Mouse (Mus musculus): ENCODE results near the gene Hk3.

Hk3 gene

GRCm38 (mm10) chr13:55021194-55021779 is at the start of gene Hk3:
TSS of gene Hk3 (minus strand) at chr13:55021385.
- DNase-seq (ENCODE audit: low spot score in 2 of 2): no peak

GRCm38 (mm10) chr13:55069719-55070118 is 48.5 kb upstream of the Hk3 start:
- DNase-seq (ENCODE audit: low spot score in 2 of 2): no peak

DNA sequence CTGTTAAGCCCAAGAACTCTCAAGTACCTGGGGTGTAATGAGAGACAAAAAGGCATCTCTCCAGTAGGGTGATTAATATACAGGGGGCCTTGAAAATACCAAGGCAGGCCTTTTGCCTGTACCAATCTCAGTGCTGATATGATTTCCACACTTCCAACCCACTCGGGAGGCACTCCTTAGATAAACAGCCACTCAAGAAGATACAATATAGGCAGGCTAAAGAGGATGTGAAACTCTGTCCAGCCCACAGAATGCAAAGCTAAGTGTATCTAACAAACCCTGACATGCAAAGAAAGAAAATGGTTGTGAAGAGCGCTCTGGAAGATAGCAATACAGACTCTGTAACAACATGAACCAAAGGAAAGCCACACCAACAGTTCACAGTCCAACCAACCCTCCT is 42.1 kb upstream of the Hk3 start:
- no peak for DNase-seq (ENCODE audit: low spot score in 2 of 2)

DNA sequence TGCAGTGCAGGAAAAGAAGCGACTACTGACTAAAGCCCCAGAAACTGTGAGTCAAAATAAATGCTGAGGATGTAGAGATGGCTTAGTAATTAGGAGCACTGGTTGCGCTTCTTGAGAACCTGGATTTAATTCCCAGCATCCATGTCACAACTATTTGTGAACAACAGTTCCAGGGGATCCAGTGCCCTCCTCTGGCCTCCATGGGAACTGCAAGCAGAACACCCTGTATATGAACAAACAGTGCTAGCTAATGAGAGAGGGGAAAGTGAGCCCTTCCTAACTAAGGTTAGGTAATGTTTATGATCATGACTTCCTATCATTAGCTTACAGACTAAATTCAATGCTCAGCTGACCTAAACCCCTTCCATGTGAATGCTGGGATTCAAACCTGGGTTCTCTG is 36.9 kb upstream of the Hk3 start:
- DNase-seq (ENCODE audit: low spot score in 2 of 2): no peak

GRCm38 (mm10) chr13:55047706-55048105 is 26.5 kb upstream of the Hk3 start:
- DNase-seq (ENCODE audit: low spot score in 2 of 2): no peak

GRCm38 (mm10) chr13:55040016-55040415 is 18.8 kb upstream of the Hk3 start:
- DNase-seq (ENCODE audit: low spot score in 2 of 2): no peak

- no peak for DNase-seq (ENCODE audit: low spot score in 2 of 2)
Measured at GRCm38 (mm10) chr13:55024215-55024614, 3.0 kb upstream of the Hk3 start.

DNA sequence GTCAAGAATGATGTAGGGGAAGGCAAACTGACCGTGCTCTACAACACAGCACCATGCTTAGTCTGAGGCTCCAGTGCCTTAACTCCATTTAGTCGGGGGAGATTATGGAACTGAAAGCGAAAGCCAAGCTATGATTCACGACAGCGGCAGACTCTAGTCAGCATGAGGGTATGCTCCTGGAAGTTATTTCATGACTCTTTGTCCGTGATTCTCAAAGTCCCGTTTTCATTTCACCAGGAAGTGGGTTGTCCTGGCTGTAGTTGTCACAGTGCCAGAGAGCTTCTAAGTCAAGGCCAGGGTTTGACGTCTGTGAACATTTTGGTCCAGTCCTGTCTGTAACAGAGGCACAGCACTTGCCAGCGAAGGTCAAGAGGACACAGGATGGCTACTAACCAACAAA is 1.5 kb upstream of the Hk3 start:
- no peak for DNase-seq (ENCODE audit: low spot score in 2 of 2)

- DNase-seq (ENCODE audit: low spot score in 2 of 2): no peak
Measured at GRCm38 (mm10) chr13:55022256-55022655, 1.1 kb upstream of the Hk3 start.

GRCm38 (mm10) chr13:55020051-55020450 is 1.1 kb downstream of the Hk3 start:
- DNase-seq (ENCODE audit: low spot score in 2 of 2): no peak

GRCm38 (mm10) chr13:55019181-55019580 is 2.0 kb downstream of the Hk3 start:
- no peak for DNase-seq (ENCODE audit: low spot score in 2 of 2)

DNA sequence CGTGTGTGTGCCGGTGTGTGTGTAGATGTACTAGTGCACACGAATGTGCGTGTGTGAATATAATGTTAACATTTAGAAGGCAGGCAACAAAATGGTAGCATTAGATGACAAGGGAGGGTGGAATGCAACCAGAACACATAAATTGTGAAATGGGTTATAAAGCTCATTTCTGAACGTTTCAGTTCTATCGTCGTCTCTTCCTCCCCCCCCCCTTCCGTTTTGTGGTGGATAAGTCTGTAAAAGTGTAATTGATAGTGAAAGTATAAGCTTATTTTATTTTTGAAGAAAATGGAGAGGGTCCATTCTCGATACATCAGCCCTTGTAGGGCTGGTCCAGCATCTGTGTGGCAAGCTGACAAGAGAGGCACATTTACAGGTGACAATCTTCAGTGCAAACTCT is 2.5 kb downstream of the Hk3 start:
- DNase-seq (ENCODE audit: low spot score in 2 of 2): no peak

DNA sequence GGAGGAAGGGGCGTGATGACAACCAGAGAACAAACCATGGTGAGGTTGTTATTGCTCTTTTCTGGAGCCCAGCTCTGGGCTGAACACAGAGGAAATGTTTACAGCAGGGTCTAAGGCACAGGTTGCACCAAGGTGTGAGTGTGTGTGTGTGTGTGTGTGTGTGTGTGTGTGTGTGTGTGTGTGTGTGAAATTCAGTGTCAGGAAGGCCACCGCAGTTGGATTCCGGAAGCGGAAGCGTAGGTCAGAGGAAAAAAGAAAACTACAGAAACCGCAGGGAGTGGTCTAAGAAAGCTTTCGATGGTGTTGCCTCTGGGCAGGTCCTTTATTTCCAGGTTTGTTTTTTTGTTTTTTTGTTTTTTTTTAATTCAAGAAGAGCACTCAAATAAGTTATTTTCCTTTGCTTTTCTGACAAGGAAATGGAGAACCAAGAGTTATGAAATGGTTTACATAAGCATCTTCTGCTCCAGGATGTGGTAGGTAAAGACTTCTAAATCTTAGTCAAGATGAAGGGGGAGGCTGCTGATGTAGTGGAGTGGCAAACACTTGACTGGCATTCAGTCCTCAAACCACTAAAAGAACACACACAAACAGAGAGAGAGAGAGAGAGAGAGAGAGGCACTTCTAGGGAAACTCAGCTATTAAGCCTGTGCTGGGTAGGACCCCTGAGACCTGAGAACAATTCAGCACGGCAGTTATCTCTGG is 3.1 kb downstream of the Hk3 start:
- DNase-seq (ENCODE audit: low spot score in 2 of 2): no peak

DNA sequence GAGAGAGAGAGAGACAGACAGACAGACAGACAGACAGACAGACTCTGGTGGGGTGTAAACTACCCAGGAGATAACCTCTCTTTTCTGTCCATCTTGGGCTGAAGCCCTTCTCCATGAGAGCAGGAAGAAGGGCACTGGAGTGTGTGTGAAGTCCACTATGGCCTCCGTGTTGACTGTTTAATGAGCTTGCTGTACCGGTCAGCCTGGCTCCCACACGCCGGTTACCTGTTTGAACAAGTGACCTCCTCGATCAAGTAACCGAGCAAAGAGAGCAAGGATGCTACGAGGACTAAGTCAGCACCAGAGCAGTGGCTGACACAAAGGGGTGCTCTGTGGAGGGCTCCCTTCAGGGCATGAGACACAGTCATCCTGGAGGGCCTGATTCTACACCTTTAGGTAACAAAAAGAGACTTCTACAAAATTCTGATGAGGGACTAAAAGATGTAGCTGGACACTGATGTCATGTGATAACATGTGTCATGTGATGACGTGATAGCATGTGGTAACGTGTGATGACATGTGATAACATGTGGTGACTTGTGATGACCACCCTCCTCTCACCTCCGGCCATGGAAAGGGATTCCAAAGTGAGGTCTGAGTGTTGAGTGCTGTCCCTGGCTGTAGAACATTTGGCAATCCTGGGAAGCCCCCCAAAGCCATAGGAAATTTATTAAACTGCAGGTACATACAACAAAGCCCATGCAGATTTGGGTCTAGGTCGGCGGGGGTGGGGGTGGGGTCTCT is 3.9 kb downstream of the Hk3 start:
- DNase-seq (ENCODE audit: low spot score in 2 of 2): no peak

- DNase-seq (ENCODE audit: low spot score in 2 of 2): no peak
Measured at GRCm38 (mm10) chr13:55014451-55014850, 6.7 kb downstream of the Hk3 start.

- no peak for DNase-seq (ENCODE audit: low spot score in 2 of 2)
Measured at GRCm38 (mm10) chr13:55013702-55014344, 7.4 kb downstream of the Hk3 start.

GRCm38 (mm10) chr13:55011981-55012478 is 9.2 kb downstream of the Hk3 start:
- DNase-seq (ENCODE audit: low spot score in 2 of 2): no peak

DNA sequence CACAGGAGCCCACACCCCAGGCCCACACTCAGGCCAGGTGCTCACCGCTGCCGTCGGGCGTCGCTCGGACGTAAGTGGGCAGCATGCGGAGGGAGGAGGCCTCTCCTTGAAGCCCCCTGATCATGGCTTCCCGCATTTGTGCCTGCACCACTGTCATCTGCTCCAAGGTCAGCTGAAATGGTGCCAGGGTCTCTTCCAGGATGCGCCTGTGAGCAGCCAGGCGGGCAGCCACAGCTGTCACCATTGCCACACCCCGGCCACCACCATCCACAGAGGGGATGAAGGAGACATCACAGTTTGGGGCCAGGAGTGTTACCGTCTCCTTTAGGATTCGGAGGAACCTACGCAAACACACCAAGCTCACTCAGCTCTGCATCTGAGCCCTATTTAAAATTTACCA is 10.1 kb downstream of the Hk3 start:
- no peak for DNase-seq (ENCODE audit: low spot score in 2 of 2)

DNA sequence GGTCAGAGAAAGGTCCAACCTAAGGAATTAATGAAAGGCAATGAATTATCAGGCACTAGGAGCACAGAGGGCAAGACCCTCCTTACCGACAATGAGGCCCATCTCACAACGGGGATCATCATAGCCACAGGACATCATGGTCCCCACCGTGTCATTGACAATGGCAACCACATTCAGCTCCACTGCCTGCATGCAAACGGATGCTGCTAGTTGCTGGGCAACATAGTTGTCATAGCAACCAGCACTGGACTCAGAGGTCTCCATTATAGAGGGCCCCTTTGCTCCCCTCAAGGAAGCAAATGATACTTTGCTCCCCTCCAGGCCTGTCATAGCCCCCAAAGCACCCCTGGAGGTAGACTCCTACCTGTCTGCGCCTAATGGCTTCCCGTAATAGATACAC is 12.6 kb downstream of the Hk3 start:
- no peak for DNase-seq (ENCODE audit: low spot score in 2 of 2)

DNA sequence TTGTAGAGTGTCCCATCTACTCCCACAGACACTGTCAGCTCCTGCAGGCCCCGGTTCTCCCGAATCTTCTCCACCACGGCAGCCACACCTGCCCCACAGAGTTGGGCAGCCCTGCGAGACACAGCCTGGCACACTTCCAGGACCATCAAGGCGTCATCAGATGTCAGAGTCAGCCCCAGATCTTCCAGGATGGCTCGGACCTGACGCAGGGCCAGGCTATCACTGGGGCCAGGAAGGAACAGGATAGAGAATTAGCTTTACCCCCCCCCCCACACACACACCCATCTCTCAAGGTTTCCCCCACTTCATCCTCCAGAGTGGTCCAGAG is 14.8 kb downstream of the Hk3 start:
- DNase-seq (ENCODE audit: low spot score in 2 of 2): no peak

DNA sequence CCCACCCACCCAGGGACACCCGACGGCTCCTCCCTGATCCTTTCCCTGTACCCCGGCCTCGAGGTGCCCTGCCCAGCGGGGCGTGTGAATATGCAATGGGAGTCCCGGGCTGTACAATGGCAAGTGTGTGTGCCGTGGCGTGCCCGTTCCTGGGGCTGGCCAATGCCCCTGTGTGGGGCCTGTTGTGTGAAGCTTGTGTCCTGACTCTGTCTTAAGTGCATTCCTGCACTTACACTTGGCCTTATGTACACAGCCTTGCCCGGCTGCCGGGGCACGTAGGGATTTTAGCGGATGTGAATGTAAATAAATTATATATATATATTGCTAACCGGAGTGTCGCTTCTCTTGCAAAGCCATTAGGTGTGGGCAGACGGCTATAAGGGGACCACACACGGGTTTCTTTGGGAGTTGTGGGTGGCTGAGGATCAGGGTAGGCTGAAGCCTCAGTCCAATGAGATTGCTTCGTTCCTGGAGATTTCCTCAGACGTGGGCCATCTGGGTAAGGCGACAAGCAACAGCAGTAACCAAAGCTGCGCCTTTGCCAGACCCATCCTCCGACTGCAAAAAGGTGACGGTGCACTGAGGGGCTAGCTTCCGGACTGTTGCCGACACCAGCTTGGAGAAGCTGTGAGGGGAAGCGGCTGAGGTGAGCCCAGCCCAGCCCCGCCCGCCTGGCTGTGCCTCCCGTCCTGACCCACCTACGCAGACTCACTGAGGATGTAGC is 15.3 kb downstream of the Hk3 start:
- no peak for DNase-seq (ENCODE audit: low spot score in 2 of 2)

DNA sequence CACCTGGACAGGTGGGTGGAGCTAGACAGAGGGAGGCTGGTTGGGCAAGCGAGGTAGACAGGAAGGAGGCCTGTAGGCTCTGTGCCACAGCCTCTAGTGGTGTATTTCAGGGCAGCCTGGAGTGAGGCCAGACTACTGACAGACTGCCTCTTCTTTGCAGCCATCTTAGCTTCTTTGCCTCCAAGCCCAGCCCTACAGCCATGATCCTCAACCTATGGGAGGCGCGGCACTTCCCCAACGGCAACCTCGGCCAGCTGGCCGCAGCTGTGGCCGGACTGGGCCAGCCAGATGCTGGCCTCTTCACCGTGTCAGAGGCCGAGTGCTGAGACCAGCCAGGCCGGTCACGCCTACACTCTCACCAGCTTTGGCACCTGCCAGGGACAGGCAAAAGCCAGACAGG is 16.5 kb downstream of the Hk3 start:
- no peak for DNase-seq (ENCODE audit: low spot score in 2 of 2)

Measured in frontal cortex, postnatal 14 days (tissue).